In the genomic region with DNA sequence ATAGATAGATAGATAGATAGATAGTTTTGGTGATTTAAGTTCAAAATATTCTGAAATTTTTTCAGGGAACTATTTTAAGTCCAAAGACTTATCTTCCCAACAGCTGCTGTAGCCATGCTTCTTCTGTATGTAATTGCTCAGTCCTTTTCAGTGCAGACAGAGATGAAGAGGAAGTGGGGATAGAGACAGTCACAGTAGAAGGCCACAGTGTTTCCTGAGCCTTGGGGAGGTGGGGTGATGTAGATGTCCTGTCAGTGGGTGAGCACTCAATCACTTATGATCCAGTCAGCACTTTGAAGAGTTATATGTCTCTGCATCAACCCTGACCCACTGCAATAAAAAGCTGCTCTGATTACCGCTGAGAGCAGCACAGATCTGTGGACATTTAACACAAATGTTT, we compare ENCODE assay signal across 20 mouse cellular contexts.
DNase-seq lines count a peak whose midpoint lies in the region; ATAC-seq and TF ChIP-seq lines count a peak whose summit lies in the region.
"Had no signal": no experiment of that assay in that cellular context is flagged by ENCODE, and none has a peak within 500 bp of the region (broad histone marks: within the 10 kb centered on the region; RNA-seq: fewer than 3 reads in every experiment).

No protein-coding gene starts in this region.

- TF ChIP-seq CTCF in liver, postnatal 0 days (IDR thresholded peaks at IDR 0.05; ENCODE audit: low read depth) = no peak
- no peak for TF ChIP-seq CTCF in gastrocnemius, adult 2 months (IDR thresholded peaks at IDR 0.05)

- TF ChIP-seq EP300 in liver, postnatal 0 days (IDR thresholded peaks at IDR 0.05; ENCODE audit: low read depth) = no peak

- H3K9me3 ChIP-seq in liver, postnatal 0 days (ENCODE audit: low read length) = no peaks in the 10 kb centered on the region
- H3K9me3 ChIP-seq in liver, embryonic 12.5 days (replicated peaks) = no peaks in the 10 kb centered on the region
- H3K9me3 ChIP-seq in forebrain, embryonic 13.5 days (replicated peaks) = no peaks in the 10 kb centered on the region
- no peaks in the 10 kb centered on the region for H3K9me3 ChIP-seq in midbrain, embryonic 14.5 days (ENCODE audit: control insufficient read depth, low read length)
- H3K9me3 ChIP-seq: heart, embryonic 13.5 days; limb, embryonic 13.5 days; stomach, embryonic 15.5 days had no signal

- no peak overlapping the region for H3K9ac ChIP-seq in liver, postnatal 0 days (replicated peaks)
- no peak overlapping the region for H3K9ac ChIP-seq in liver, embryonic 12.5 days
- H3K9ac ChIP-seq in forebrain, embryonic 13.5 days = no peak overlapping the region
- H3K9ac ChIP-seq in midbrain, embryonic 14.5 days (replicated peaks; ENCODE audit: low read length) = no peak overlapping the region
- H3K9ac ChIP-seq: forebrain, postnatal 0 days; heart, embryonic 13.5 days; hindbrain, embryonic 14.5 days; limb, embryonic 13.5 days; liver, embryonic 14.5 days; stomach, embryonic 15.5 days had no signal

- no peak overlapping the region for H3K4me3 ChIP-seq in liver, postnatal 0 days (ENCODE audit: low read depth, low read length)
- no peak overlapping the region for H3K4me3 ChIP-seq in liver, embryonic 12.5 days
- no peak overlapping the region for H3K4me3 ChIP-seq in gastrocnemius, adult 2 months
- H3K4me3 ChIP-seq in forebrain, embryonic 13.5 days = no peak overlapping the region
- no peak overlapping the region for H3K4me3 ChIP-seq in midbrain, embryonic 14.5 days (replicated peaks; ENCODE audit: low read depth, low read length)
- H3K4me3 ChIP-seq: heart, embryonic 13.5 days; limb, embryonic 13.5 days; stomach, embryonic 15.5 days had no signal

- peak; percentile 22; the same call in 1 of the 2 replicates for ATAC-seq in liver, postnatal 0 days
- ATAC-seq in liver, embryonic 12.5 days = no peak
- peak; percentile 66 for ATAC-seq in megakaryocyte, adult 5-6 weeks (ENCODE audit: poor library complexity, severe bottlenecking)
- ATAC-seq in forebrain, embryonic 13.5 days = no peak
- no peak for ATAC-seq in midbrain, embryonic 14.5 days (ENCODE audit: low FRiP score, low TSS enrichment)
- ATAC-seq: forebrain, postnatal 0 days; intestine, postnatal 0 days had no signal

- WGBS in liver, postnatal 0 days (ENCODE audit: insufficient replicate concordance) = 50% methylated on average over 1 of the region's 1 CpGs
- WGBS in liver, embryonic 12.5 days (ENCODE audit: insufficient replicate concordance) = 69% methylated on average over 1 of the region's 1 CpGs
- WGBS in forebrain, embryonic 13.5 days = 98% methylated on average over 1 of the region's 1 CpGs
- 95% methylated on average over 1 of the region's 1 CpGs for WGBS in midbrain, embryonic 14.5 days

- no peak for DNase-seq in liver, postnatal 0 days
- peak; percentile 22 for DNase-seq in c-Kit-positive CD71-negative TER-119-negative erythroid progenitor cells, embryonic 14.5 days (ENCODE audit: low read depth)
- no peak for DNase-seq in gastrocnemius, adult 2 months
- no peak for DNase-seq in thymus, postnatal 36 days
- no peak for DNase-seq in midbrain, embryonic 14.5 days
- DNase-seq: adrenal gland, postnatal 14 days; cerebellum, adult 11-12 months; cerebellum, postnatal 14 days; embryo, embryonic 11 days; forebrain, postnatal 0 days; thymus, adult 2 months had no signal

- intact Hi-C loops in gastrocnemius, adult 2 months (cut with DNase I) = no loop called here

- no peaks in the 10 kb centered on the region for H3K27me3 ChIP-seq in liver, postnatal 0 days (ENCODE audit: insufficient read depth, low read length)
- no peaks in the 10 kb centered on the region for H3K27me3 ChIP-seq in liver, embryonic 12.5 days (replicated peaks)
- no peaks in the 10 kb centered on the region for H3K27me3 ChIP-seq in forebrain, embryonic 13.5 days
- no peaks in the 10 kb centered on the region for H3K27me3 ChIP-seq in midbrain, embryonic 14.5 days (ENCODE audit: control insufficient read depth, insufficient read depth, low read length)
- H3K27me3 ChIP-seq: heart, embryonic 13.5 days; limb, embryonic 13.5 days; stomach, embryonic 15.5 days had no signal

- H3K27ac ChIP-seq in liver, postnatal 0 days (ENCODE audit: low read depth) = no peak overlapping the region
- H3K27ac ChIP-seq in liver, embryonic 12.5 days = no peak overlapping the region
- H3K27ac ChIP-seq in gastrocnemius, adult 2 months = no peak overlapping the region
- H3K27ac ChIP-seq in forebrain, embryonic 13.5 days = no peak overlapping the region
- H3K27ac ChIP-seq in midbrain, embryonic 14.5 days (replicated peaks; ENCODE audit: low read depth, low read length) = no peak overlapping the region
- H3K27ac ChIP-seq: heart, embryonic 13.5 days; hindbrain, embryonic 14.5 days; limb, embryonic 13.5 days; liver, embryonic 14.5 days; stomach, embryonic 15.5 days had no signal

- H3K36me3 ChIP-seq in liver, postnatal 0 days (replicated peaks; ENCODE audit: insufficient read depth, low read length) = peaks cover 39% of the 10 kb centered on the region
- H3K36me3 ChIP-seq in liver, embryonic 12.5 days = peaks cover 18% of the 10 kb centered on the region
- H3K36me3 ChIP-seq in forebrain, embryonic 13.5 days (ENCODE audit: poor library complexity, severe bottlenecking) = no peaks in the 10 kb centered on the region
- H3K36me3 ChIP-seq in midbrain, embryonic 14.5 days (ENCODE audit: control insufficient read depth, insufficient read depth, low read length) = no peaks in the 10 kb centered on the region
- H3K36me3 ChIP-seq: stomach, embryonic 15.5 days had no signal

- no peak overlapping the region for H3K4me2 ChIP-seq in liver, postnatal 0 days (ENCODE audit: low read depth, low read length)
- H3K4me2 ChIP-seq in liver, embryonic 12.5 days = no peak overlapping the region
- no peak overlapping the region for H3K4me2 ChIP-seq in forebrain, embryonic 13.5 days
- H3K4me2 ChIP-seq in midbrain, embryonic 14.5 days (ENCODE audit: low read length) = no peak overlapping the region
- H3K4me2 ChIP-seq: heart, embryonic 13.5 days; hindbrain, embryonic 14.5 days; limb, embryonic 13.5 days; stomach, embryonic 15.5 days had no signal

- H3K4me1 ChIP-seq in liver, postnatal 0 days (ENCODE audit: insufficient read depth) = no peaks in the 10 kb centered on the region
- 0 out of 2 replicates have a peak, but pooled peaks cover 9% of the 10 kb centered on the region for H3K4me1 ChIP-seq in liver, embryonic 12.5 days
- H3K4me1 ChIP-seq in forebrain, embryonic 13.5 days = no peaks in the 10 kb centered on the region
- no peaks in the 10 kb centered on the region for H3K4me1 ChIP-seq in midbrain, embryonic 14.5 days (ENCODE audit: control insufficient read depth, insufficient read depth, low read length)
- H3K4me1 ChIP-seq: stomach, embryonic 15.5 days had no signal

Comparison
In these comparisons a context has a peak if more than half of its experiments do, and no peak if none do; other contexts are left out.
1. ATAC-seq: peak in liver, postnatal 0 days (single experiment) and megakaryocyte, adult 5-6 weeks (single experiment); none in liver, embryonic 12.5 days (single experiment), forebrain, embryonic 13.5 days (single experiment) and midbrain, embryonic 14.5 days (single experiment).